Mouse (Mus musculus): Measurements from ENCODE around the gene Tnfrsf8.

The Tnfrsf8 gene

DNA sequence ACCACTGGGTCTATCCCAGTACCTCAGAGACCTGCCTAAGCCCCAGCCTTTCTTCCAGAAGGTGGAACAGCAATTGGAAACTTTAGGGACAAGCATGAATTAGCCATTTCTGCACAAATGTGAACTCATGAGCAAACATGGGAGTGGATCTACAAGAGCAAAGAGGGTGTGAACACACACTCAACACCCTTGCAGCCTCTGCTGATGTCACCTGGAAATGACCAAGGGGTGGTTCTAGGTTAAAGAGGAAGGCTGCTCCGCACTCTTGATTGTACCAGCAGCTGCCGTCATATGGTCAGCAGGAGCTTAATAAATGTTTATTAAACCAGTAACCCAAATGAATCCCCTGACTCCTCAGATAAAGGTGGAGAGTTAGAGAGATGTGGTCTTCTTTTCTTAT, 84.3 kb downstream of the Tnfrsf8 start:
- no peak for DNase-seq (ENCODE audit: low spot score)

DNA sequence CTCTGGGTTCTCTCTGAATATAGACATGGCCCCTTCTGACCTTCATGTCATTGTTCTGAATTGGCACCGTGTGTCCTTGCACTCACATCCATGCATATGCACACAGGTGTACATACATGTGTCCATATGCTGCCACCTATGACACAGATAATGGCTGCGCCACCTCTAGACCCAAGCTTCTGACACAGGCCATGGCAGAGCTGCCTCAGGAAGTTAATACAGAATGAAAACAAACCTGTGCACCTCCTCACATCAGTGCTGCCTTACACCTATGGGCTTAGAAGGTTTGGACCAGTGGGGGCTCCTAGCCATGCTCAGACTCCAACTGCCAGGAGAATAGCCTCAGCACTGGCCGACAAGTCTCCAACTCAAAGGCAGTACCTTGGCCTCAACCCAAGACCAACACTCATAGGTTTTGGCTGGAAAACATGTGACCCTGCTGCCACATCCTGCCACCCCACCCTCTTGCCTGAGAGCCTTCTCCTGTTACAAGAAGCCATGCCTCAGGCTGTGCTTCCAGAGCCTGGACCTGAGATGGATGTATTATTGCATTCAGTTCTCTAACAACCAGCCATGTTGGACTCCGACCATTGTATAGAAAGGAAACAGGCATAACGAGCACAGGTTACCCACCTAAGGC, 85.3 kb downstream of the Tnfrsf8 start:
- DNase-seq (ENCODE audit: low spot score): peak; percentile 64

DNA sequence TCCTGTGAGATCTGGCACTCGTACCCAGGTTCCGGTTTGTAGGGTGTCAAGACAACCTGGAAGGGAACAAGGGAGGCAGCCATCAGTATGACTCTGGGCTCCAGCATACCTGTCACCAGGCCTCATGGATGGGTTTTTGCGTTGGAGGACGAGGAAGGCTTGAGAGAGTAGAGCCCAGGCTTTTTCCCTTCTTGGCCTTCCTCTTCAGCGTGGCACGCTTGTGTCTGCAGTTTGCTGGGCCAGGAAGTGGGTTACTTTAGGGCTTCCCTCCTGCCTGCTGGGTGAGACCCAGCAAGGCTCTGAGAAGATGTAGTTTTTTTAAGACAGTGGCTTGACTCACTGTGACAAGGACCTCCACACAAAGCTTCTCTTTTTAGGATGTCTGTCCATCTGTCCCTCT, 85.9 kb downstream of the Tnfrsf8 start:
- DNase-seq (ENCODE audit: low spot score): no peak

DNA sequence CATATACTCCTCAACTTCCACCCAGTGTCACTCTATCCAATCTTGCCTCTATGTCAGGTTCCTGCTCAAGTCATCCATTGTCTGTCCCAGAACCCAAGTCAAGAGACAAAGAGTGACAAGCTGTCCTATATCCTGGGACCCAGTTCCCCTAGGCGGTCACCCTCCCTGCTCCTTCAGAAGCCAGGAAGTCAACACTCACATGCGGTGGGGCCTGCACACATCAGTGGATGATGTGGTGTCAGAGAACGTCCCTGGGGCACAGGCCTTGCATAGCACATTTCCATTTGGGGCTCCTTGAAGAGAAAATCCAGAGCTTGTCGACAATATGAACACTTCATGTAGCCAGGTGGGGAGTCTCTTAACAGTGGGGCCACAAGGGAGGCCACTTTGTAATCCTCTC, 90.4 kb downstream of the Tnfrsf8 start:
- DNase-seq (ENCODE audit: low spot score): no peak

DNA sequence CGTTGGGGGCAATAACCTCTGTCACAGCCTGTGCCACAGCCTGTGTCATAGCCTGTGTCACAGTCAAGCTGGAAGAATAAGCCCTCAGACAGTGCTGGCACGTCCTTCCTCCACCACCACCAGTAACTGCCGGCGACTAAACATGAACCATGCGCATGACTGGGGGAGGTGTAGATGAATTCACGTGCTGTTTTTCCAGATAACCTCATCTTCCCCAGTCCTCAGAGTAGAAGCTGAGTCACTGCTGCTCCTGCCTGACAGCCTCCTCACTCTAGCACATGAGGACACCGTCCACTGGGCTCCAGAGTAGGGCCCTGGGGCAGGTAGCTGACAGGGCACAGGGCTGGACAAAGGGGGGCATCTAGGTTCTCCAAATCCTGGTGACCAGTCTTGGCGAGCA, 92.9 kb downstream of the Tnfrsf8 start:
- DNase-seq (ENCODE audit: low spot score): no peak

DNA sequence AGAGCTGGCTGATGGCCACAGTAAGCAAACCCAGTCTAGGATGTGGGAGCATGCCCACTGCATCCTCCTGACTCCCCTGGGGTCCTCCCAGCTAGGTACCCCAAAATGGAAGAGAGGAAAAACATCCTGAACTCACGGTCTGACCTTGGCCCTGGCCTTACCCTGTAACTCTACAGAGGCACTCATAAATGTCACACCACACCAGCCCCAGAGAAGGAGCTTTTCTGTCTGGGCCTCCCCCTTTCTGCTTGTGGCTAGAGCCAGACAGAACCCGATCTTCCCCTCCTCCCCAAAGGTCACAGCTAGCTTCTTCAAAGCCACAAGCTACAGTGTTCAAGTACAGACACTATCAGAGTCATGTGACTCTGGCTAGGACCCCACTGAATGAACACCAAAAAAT, 93.6 kb downstream of the Tnfrsf8 start:
- DNase-seq (ENCODE audit: low spot score): no peak

DNA sequence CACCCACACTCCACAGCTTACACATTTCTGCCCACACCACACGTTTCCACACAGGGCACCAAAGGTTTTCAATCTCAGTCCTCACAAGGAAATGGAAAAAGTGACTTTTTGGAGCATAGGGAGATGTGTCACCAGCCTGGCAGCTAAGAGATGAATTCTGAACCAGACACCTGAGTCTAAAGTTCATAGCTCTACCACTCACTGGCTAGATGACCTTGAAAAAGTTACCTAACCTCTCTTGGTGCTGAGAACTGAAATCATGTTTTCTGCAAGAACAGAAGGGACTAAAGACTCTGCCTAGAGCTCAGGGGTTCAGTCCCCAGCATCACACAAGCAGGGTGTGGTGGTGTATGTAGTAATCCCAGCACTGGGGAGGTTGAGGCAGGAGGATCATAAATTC, 95.0 kb downstream of the Tnfrsf8 start:
- DNase-seq (ENCODE audit: low spot score): no peak

DNA sequence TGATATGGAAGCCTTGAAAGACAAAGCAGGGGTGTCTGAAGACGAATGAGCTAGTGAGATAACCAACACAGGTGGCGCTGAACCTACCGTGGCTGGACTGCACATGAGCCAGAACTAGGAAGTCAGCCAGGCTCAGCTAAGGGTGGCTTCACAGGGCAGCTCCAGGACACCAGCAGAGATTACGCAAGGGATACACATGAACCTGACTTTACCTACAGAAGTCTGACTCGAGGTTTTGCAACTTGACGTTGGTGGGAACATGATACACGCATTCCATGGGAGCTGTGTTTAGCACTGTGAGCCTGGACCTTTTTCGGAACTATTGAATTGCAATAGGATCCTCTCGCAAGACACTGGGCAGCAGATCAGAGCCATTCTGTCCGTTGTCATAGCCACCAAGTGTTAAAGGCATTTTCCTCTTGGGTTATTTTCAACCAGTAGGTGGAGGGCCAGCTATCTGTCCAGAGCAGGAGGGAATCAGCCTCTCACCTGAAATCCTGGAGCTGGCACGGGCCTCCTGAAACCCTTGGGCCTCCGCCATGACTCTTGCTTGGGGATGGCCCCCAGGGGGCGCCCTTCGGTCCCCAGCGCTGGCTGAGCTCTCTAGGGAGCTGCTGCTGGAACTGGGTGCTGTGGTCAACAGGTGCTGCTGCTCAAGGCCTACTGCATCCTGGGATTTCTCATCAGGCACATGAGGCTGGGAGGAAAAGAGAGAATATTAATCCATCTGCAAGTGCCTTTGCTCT, 95.6 kb downstream of the Tnfrsf8 start:
- peak; percentile 57 for DNase-seq (ENCODE audit: low spot score)

DNA sequence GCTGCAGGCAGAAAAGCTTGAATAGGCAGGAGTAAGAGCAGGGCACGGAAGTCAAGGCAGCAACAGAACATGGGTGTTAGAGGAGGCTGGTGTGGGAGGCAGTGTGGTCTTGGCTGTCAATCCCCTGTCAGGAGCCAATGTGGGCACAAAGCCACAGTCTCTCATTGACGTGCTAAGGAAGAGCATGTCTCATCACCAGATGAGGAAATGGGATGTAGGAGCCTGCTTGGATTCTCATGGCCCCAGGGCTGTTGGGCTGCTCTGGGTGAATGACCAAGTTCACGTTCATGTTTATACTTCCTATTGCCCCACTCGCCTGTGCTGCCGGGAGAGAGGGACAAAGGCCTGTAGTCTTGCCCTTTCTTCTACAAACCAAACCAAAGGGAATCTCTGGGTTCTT, 97.1 kb downstream of the Tnfrsf8 start:
- DNase-seq (ENCODE audit: low spot score): no peak
